Mouse (Mus musculus) left cerebral cortex, adult 11 months (tissue): Measurements from ENCODE around the gene Trim30d.
"Not testable (repeated sequence)": the region's sequence is repeated elsewhere in the genome, so short reads cannot be mapped to it uniquely, and the experiment has no call there.

Source experiments
- DNase-seq: peaks from one replicate; pipeline ENCODE4 v3.0.0; 2022; ENCODE audit warnings: low spot score

The Trim30d gene

GRCm38 (mm10) chr7:104507421-104508065, at the start of gene Trim30d:
Trim30d (minus strand) TSS chr7:104507849.
- not testable (repeated sequence) for DNase-seq

GRCm38 (mm10) chr7:104552700-104553099, 45.1 kb upstream of the Trim30d start:
- DNase-seq, result no peak

- DNase-seq, result no peak
Measured at GRCm38 (mm10) chr7:104549833-104550232, 42.2 kb upstream of the Trim30d start, which contains the start of gene Olfr651. Olfr651 (plus strand) TSS chr7:104550133.

- no peak for DNase-seq
Measured at GRCm38 (mm10) chr7:104501589-104502371, 5.9 kb downstream of the Trim30d start.

- DNase-seq, result not testable (repeated sequence)
Measured at GRCm38 (mm10) chr7:104501186-104501585, 6.5 kb downstream of the Trim30d start.

- not testable (repeated sequence) for DNase-seq
Measured at GRCm38 (mm10) chr7:104499464-104499863, 8.2 kb downstream of the Trim30d start.

- DNase-seq, result peak; percentile 3
Measured at GRCm38 (mm10) chr7:104465065-104465744, 42.4 kb downstream of the Trim30d start, which contains the start of gene Trim30a. Trim30a (minus strand) TSS chr7:104465193.

- no peak for DNase-seq
Measured at GRCm38 (mm10) chr7:104445961-104446645, 61.5 kb downstream of the Trim30d start.
